Mouse (Mus musculus) cortical plate, adult 2 months (tissue): ENCODE results near the gene Pgls. TPM values are rescaled to one million over a fixed set of nuclear protein-coding genes. Genes with fewer than 3 reads are reported as not detected.
A peak's percentile ranks its signal among the peaks of the same experiment; 100 is the strongest.

ENCODE experiments used
- H3K27ac ChIP-seq: fragments of 200-500 bp; 2 replicates; pipeline ENCODE4 v1.5.1; 2012; ENCODE audit warnings: low read length, control low read depth, inconsistent platforms; ENCODE audit not compliant: insufficient read depth
- H3K4me1 ChIP-seq: fragments of 200-500 bp; 2 replicates; pipeline ENCODE4 v1.6.1; 2011; ENCODE audit warnings: low read length; ENCODE audit not compliant: control insufficient read depth, insufficient read depth
- H3K4me3 ChIP-seq: fragments of 200-500 bp; 2 replicates; pipeline ENCODE4 v1.5.1; 2011; ENCODE audit warnings: mild to moderate bottlenecking, low read length, control low read depth; ENCODE audit not compliant: insufficient read depth
- CTCF ChIP-seq: fragments of 200-500 bp; IDR thresholded peaks from 2 replicates; pipeline ENCODE4 v1.5.1; 2011; ENCODE audit warnings: mild to moderate bottlenecking, control low read depth, low read length; ENCODE audit not compliant: insufficient read depth; ENCODE audit errors: extremely low read depth
- POLR2A ChIP-seq: fragments of 200-500 bp; IDR thresholded peaks from 2 replicates; pipeline ENCODE4 v1.6.1; 2011; ENCODE audit warnings: mild to moderate bottlenecking, low read length, control low read depth; ENCODE audit not compliant: insufficient read depth; ENCODE audit errors: extremely low read depth
- polyA plus RNA-seq: library from polyadenylated mRNA; depleted of rRNA; stranded (reverse); fragments of >200 nt; gene quantifications from 2 replicates; pipeline ENCODE4 v1.2.3, GENCODE M21; 2012

The Pgls gene
- polyA plus RNA-seq, 1 experiment, result 34.3 TPM

DNA sequence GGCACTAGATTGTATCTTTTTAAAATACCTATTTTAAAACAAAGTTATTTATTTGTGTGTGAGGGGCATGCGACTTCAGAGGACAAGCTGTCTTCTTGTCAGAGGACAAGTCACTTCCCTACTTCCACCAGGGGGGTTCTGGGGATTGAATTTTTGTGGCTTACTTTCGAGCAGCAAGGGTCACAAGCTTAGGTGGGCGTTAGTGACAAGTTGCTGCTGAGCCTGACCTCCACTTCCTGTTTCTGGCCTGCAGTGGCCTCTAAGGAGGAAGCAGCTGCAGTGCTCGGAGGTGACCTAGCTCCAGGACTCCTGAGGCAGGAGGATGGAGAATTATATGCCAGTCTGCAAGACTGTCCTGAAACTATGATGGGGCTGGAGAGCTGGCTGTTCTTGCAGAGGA, 21.4 kb downstream of the Pgls start:
- TF ChIP-seq CTCF, result no peak
- no peak for TF ChIP-seq POLR2A
- H3K27ac ChIP-seq, result no peak overlapping the region
- H3K4me1 ChIP-seq, result peaks cover 5% of the 10 kb centered on the region
- H3K4me3 ChIP-seq, result no peak overlapping the region

GRCm38 (mm10) chr8:71619786-71620185, 27.8 kb downstream of the Pgls start:
- no peak overlapping the region for H3K4me3 ChIP-seq

DNA sequence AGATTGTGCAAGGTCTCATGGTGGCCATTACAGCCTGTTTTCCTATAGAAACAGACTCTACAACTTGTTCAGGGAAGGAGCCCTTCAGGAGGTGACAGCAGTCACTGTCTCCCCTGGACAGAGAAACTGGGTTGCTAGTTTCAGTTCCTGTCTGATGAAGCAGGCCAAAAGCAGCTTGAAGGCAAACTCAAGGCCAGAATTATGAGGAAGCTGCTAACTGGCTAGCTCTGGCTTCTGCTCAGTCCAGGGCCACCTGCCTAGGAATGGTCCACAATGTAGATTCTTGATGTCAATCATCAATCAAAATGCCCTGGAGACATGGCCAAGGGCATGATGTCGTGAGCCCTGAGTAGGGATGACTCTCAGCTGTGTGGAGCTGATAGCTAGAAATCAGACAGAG, 33.1 kb downstream of the Pgls start:
- TF ChIP-seq CTCF, result no peak
- no peak for TF ChIP-seq POLR2A
- H3K27ac ChIP-seq, result no peak overlapping the region
- H3K4me1 ChIP-seq, result no peaks in the 10 kb centered on the region
- H3K4me3 ChIP-seq, result no peak overlapping the region

More at GRCm38 (mm10) chr8:71619786-71620185, 27.8 kb downstream of the Pgls start:
- Histone ChIP-seq H3K4me1 (no peaks in the 10 kb centered on the region), H3K27ac (no peak overlapping the region)
- TF ChIP-seq POLR2A (no peak), CTCF (no peak)

- H3K27ac ChIP-seq, result no peak overlapping the region
- TF ChIP-seq POLR2A, result no peak
- TF ChIP-seq CTCF, result no peak
- no peak overlapping the region for H3K4me3 ChIP-seq
- H3K4me1 ChIP-seq, result no peaks in the 10 kb centered on the region
These were observed 34.8 kb downstream of the Pgls start for GRCm38 (mm10) chr8:71626753-71627152.

GRCm38 (mm10) chr8:71627265-71628099, 35.5 kb downstream of the Pgls start:
- no peaks in the 10 kb centered on the region for H3K4me1 ChIP-seq
- H3K27ac ChIP-seq, result no peak overlapping the region; the same call in 1 of the 2 replicates
- TF ChIP-seq CTCF (no peak), POLR2A (no peak)
- no peak overlapping the region for H3K4me3 ChIP-seq

- Histone ChIP-seq H3K4me3 (peak overlapping the region; percentile 15), H3K4me1 (no peaks in the 10 kb centered on the region), H3K27ac (no peak overlapping the region)
- TF ChIP-seq CTCF, result no peak
- no peak for TF ChIP-seq POLR2A
These were observed 36.6 kb downstream of the Pgls start for GRCm38 (mm10) chr8:71628396-71629095.

DNA sequence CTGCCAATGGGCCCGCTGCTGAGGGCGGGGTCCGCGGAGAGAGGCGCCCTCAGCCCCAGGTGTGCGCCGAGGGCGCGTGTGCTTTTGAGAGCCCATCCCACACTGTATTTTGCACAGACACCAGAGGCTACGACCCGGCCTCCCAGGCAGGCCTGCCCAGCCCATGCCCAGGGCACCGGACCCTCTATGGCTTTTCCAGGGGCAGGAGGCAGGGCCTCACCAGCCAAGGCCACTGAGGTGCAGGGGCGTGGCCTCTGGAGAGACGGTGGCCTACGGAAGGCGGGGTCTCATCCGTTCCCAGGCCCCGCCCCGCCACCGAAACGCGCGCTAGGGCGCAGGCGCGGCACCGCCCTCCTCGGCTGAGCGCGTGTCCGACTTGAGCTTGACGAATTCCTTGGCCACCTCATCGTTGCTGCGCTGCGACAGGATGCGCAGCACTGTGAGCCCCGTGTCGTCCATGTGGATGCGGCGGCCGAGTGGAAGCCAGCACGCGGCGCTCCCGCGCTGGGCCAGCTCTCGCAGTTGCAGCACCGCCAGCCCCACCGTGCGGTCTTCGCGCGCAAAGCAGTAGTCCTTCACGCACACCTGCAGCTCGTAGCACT, 37.2 kb downstream of the Pgls start:
- H3K27ac ChIP-seq, result 0 out of 2 replicates have a peak overlapping the region, but pooled peaks have one; percentile 11
- peak overlapping the region; percentile 15 for H3K4me3 ChIP-seq

GRCm38 (mm10) chr8:71629781-71630212, 37.8 kb downstream of the Pgls start:
- Histone ChIP-seq H3K27ac (no peak overlapping the region), H3K4me1 (no peaks in the 10 kb centered on the region), H3K4me3 (no peak overlapping the region; the same call in 1 of the 2 replicates)
- TF ChIP-seq POLR2A, result no peak
- no peak for TF ChIP-seq CTCF

More for the DNA sequence above, 37.2 kb downstream of the Pgls start:
- no peak for TF ChIP-seq POLR2A
- TF ChIP-seq CTCF, result no peak; the same call in 1 of the 2 replicates
- no peaks in the 10 kb centered on the region for H3K4me1 ChIP-seq

DNA sequence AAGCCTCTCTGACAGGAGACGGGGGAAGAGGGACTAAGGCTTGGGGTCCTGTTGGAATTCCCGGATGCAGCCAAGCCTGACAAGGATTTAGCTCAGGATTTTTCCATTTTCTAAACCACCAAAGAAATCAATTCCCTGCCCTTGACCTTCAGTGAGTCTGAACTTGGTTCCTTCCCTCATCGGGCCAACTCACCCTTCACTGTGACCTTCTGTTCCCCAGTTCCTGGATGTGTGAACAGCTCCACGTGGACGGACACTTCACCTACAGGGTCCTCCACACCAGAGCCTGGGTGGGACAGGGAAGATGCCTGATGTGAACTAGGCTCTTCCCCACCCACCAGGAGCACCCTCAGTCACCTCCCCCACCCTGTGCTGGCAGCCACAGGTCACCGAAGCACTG, 38.8 kb downstream of the Pgls start:
- no peak overlapping the region for H3K4me3 ChIP-seq
- no peaks in the 10 kb centered on the region for H3K4me1 ChIP-seq
- no peak for TF ChIP-seq POLR2A
- TF ChIP-seq CTCF, result no peak
- no peak overlapping the region for H3K27ac ChIP-seq
